Mouse (Mus musculus) midbrain, embryonic 10.5 days (tissue): ENCODE measurements around the gene Gm49322. TPM values are rescaled to one million over a fixed set of nuclear protein-coding genes. Genes with fewer than 3 reads are reported as not detected.

Experiments used
- DNase-seq: peaks from one replicate; pipeline ENCODE4 v3.0.0-alpha.2; 2017; ENCODE audit warnings: low spot score
- H3K27ac ChIP-seq: fragments of 300-500 bp; sonication (generic); replicated peaks from 2 replicates; pipeline ENCODE4 v1.5.1; 2016; ENCODE audit warnings: mild to moderate bottlenecking
- H3K27me3 ChIP-seq: fragments of 300-500 bp; sonication (generic); 2 replicates; pipeline ENCODE4 v1.6.1; 2016; ENCODE audit warnings: low read depth, mild to moderate bottlenecking; ENCODE audit not compliant: poor library complexity, severe bottlenecking
- H3K36me3 ChIP-seq: fragments of 300-500 bp; sonication (generic); 2 replicates; pipeline ENCODE4 v1.6.1; 2016; ENCODE audit warnings: mild to moderate bottlenecking, moderate library complexity
- H3K4me1 ChIP-seq: fragments of 300-500 bp; sonication (generic); 2 replicates; pipeline ENCODE4 v1.6.1; 2016
- H3K4me3 ChIP-seq: fragments of 300-500 bp; sonication (generic); 2 replicates; pipeline ENCODE4 v1.5.1; 2016; ENCODE audit warnings: mild to moderate bottlenecking, moderate library complexity
- H3K9me3 ChIP-seq: fragments of 300-500 bp; sonication (generic); replicated peaks from 2 replicates; pipeline ENCODE4 v1.6.1; 2016; ENCODE audit warnings: mild to moderate bottlenecking
- WGBS: fragments of 180-500 bp; shearing (Covaris S2); methylation state at CpG from one replicate; pipeline ENCODE4 v1.1.7; 2016; 5-methylcytosine and 5-hydroxymethylcytosine counted together
- polyA plus RNA-seq: library from polyadenylated mRNA; unstranded; fragments of >200 nt; fragmentation: Nextera tagmentation; extraction: Ambion mirVana; gene quantifications from 2 replicates; pipeline ENCODE4 v1.2.1, GENCODE M21; 2016

Gene Gm49322
- polyA plus RNA-seq, 1 experiment from 2014 or later, result 5.6 TPM

GRCm38 (mm10) chr10:80586407-80587304 is 19.2 kb upstream of the Gm49322 start:
- H3K27me3 ChIP-seq, result no peaks in the 10 kb centered on the region
- DNase-seq, result no peak
- peaks cover 63% of the 10 kb centered on the region for H3K4me1 ChIP-seq
- WGBS, result 94% methylated on average over 47 of the region's 51 CpGs
- peak overlapping the region; percentile 76 for H3K27ac ChIP-seq
- peaks cover 45% of the 10 kb centered on the region for H3K36me3 ChIP-seq
- peak overlapping the region; percentile 32 for H3K4me3 ChIP-seq
- H3K9me3 ChIP-seq, result no peaks in the 10 kb centered on the region

- no peak for DNase-seq
- Histone ChIP-seq H3K4me1 (peaks cover 63% of the 10 kb centered on the region), H3K27me3 (no peaks in the 10 kb centered on the region), H3K4me3 (peak overlapping the region; percentile 32), H3K36me3 (peaks cover 44% of the 10 kb centered on the region), H3K27ac (peak overlapping the region; percentile 76), H3K9me3 (no peaks in the 10 kb centered on the region)
- WGBS, result 54% methylated on average over 4 of the region's 4 CpGs
Measured at GRCm38 (mm10) chr10:80587305-80587657, 18.5 kb upstream of the Gm49322 start.

- Histone ChIP-seq H3K9me3 (no peaks in the 10 kb centered on the region), H3K27me3 (no peaks in the 10 kb centered on the region), H3K4me3 (peak overlapping the region; percentile 99), H3K27ac (peak overlapping the region; percentile 90), H3K4me1 (peaks cover 59% of the 10 kb centered on the region), H3K36me3 (peaks cover 27% of the 10 kb centered on the region)
- WGBS, result 21% methylated on average over 12 of the region's 12 CpGs
- no peak for DNase-seq
Measured at GRCm38 (mm10) chr10:80589127-80589878, 16.5 kb upstream of the Gm49322 start.

- DNase-seq, result peak; percentile 98
- whole genome bisulfite sequencing, result under 1% methylated on average over 73 of the region's 73 CpGs
- peak within 1 kb of the TSS; percentile 90 for H3K27ac ChIP-seq
- H3K4me1 ChIP-seq, result peaks cover 51% of the 10 kb centered on the region
- no peaks in the 10 kb centered on the region for H3K27me3 ChIP-seq
- H3K36me3 ChIP-seq, result peaks cover 18% of the 10 kb centered on the region
- peak within 1 kb of the TSS; percentile 99 for H3K4me3 ChIP-seq
- no peaks in the 10 kb centered on the region for H3K9me3 ChIP-seq
Measured at GRCm38 (mm10) chr10:80589879-80590854, 15.7 kb upstream of the Gm49322 start, which contains the start of gene Abhd17a. Gene Abhd17a (minus strand): TSS chr10:80590341.

- WGBS, result 46% methylated on average over 4 of the region's 4 CpGs
- no peaks in the 10 kb centered on the region for H3K27me3 ChIP-seq
Measured at GRCm38 (mm10) chr10:80596318-80596717, 9.5 kb upstream of the Gm49322 start.

GRCm38 (mm10) chr10:80602698-80603325 is 3.0 kb upstream of the Gm49322 start, which contains the start of the genes Scamp4 and Adat3:
Gene Scamp4 (plus strand): TSS chr10:80602872.
Gene Adat3 (plus strand): TSS chr10:80602880.
- Histone ChIP-seq H3K27me3 (no peaks in the 10 kb centered on the region), H3K36me3 (peaks cover 21% of the 10 kb centered on the region), H3K4me1 (peaks cover 23% of the 10 kb centered on the region), H3K9me3 (no peaks in the 10 kb centered on the region), H3K27ac (peak within 1 kb of the TSS; percentile 88), H3K4me3 (peak within 1 kb of the TSS; percentile 76)
- DNase-seq, result peak; percentile 95
- under 1% methylated on average over 54 of the region's 54 CpGs for WGBS

More at GRCm38 (mm10) chr10:80596318-80596717, 9.5 kb upstream of the Gm49322 start:
- H3K4me1 ChIP-seq, result no peaks in the 10 kb centered on the region
- H3K36me3 ChIP-seq, result no peaks in the 10 kb centered on the region
- no peaks in the 10 kb centered on the region for H3K9me3 ChIP-seq
- no peak overlapping the region for H3K27ac ChIP-seq
- no peak overlapping the region for H3K4me3 ChIP-seq
- DNase-seq, result no peak

GRCm38 (mm10) chr10:80603364-80603763 is 2.5 kb upstream of the Gm49322 start:
- H3K27ac ChIP-seq, result peak overlapping the region; percentile 88
- H3K36me3 ChIP-seq, result peaks cover 26% of the 10 kb centered on the region
- H3K27me3 ChIP-seq, result no peaks in the 10 kb centered on the region
- DNase-seq, result no peak
- peaks cover 23% of the 10 kb centered on the region for H3K4me1 ChIP-seq
- peak overlapping the region; percentile 76 for H3K4me3 ChIP-seq
- no peaks in the 10 kb centered on the region for H3K9me3 ChIP-seq
- WGBS, result 35% methylated on average over 7 of the region's 7 CpGs

GRCm38 (mm10) chr10:80604001-80604509 is 1.8 kb upstream of the Gm49322 start:
- peaks cover 23% of the 10 kb centered on the region for H3K4me1 ChIP-seq
- DNase-seq, result no peak
- H3K27me3 ChIP-seq, result no peaks in the 10 kb centered on the region
- H3K36me3 ChIP-seq, result peaks cover 33% of the 10 kb centered on the region
- WGBS, result 89% methylated on average over 7 of the region's 7 CpGs
- peak overlapping the region; percentile 88; the same call in 1 of the 2 replicates for H3K27ac ChIP-seq
- H3K9me3 ChIP-seq, result no peaks in the 10 kb centered on the region
- peak overlapping the region; percentile 76 for H3K4me3 ChIP-seq

GRCm38 (mm10) chr10:80604988-80605387 is 833 bp upstream of the Gm49322 start:
- 90% methylated on average over 2 of the region's 2 CpGs for WGBS
- H3K27ac ChIP-seq, result no peak overlapping the region
- H3K9me3 ChIP-seq, result no peaks in the 10 kb centered on the region
- peaks cover 42% of the 10 kb centered on the region for H3K36me3 ChIP-seq
- H3K4me1 ChIP-seq, result peaks cover 23% of the 10 kb centered on the region
- H3K27me3 ChIP-seq, result no peaks in the 10 kb centered on the region
- no peak for DNase-seq
- 0 out of 2 replicates have a peak overlapping the region, but pooled peaks have one; percentile 76 for H3K4me3 ChIP-seq

GRCm38 (mm10) chr10:80606306-80606705 is 485 bp downstream of the Gm49322 start:
- peaks cover 23% of the 10 kb centered on the region for H3K4me1 ChIP-seq
- 95% methylated on average over 23 of the region's 23 CpGs for WGBS
- peak overlapping the region; percentile 12; the same call in 1 of the 2 replicates for H3K4me3 ChIP-seq

GRCm38 (mm10) chr10:80606737-80607350 is 1.0 kb downstream of the Gm49322 start:
- Histone ChIP-seq H3K27me3 (no peaks in the 10 kb centered on the region), H3K4me1 (peaks cover 23% of the 10 kb centered on the region), H3K27ac (no peak overlapping the region), H3K9me3 (no peaks in the 10 kb centered on the region), H3K36me3 (peaks cover 58% of the 10 kb centered on the region), H3K4me3 (peak overlapping the region; percentile 12; the same call in 1 of the 2 replicates)
- DNase-seq, result no peak
- WGBS, result 96% methylated on average over 34 of the region's 34 CpGs

More at GRCm38 (mm10) chr10:80606306-80606705, 485 bp downstream of the Gm49322 start:
- Histone ChIP-seq H3K36me3 (peaks cover 53% of the 10 kb centered on the region), H3K27ac (no peak overlapping the region), H3K9me3 (no peaks in the 10 kb centered on the region), H3K27me3 (no peaks in the 10 kb centered on the region)
- DNase-seq, result no peak
